In genomic region chr15:77069019-77069418, GRCm38 (mm10) we compare ENCODE assay signal across 16 mouse cellular contexts. TPM values are rescaled to one million over a fixed set of nuclear protein-coding genes. Genes with fewer than 3 reads are reported as not detected.
DNase-seq lines count a peak whose midpoint lies in the region; ATAC-seq and TF ChIP-seq lines count a peak whose summit lies in the region.
"Had no signal": no experiment of that assay in that cellular context is flagged by ENCODE, and none has a peak within 500 bp of the region (broad histone marks: within the 10 kb centered on the region; RNA-seq: fewer than 3 reads in every experiment).

No protein-coding gene starts in this region.

- ATAC-seq in hindbrain, postnatal 0 days: no peak
- ATAC-seq in midbrain, embryonic 11.5 days (ENCODE audit: low FRiP score): no peak
- no peak for ATAC-seq in midbrain, embryonic 13.5 days
- ATAC-seq in forebrain, embryonic 16.5 days: no peak
- ATAC-seq: intestine, postnatal 0 days had no signal

- no peak for DNase-seq in hindbrain, embryonic 10.5 days (ENCODE audit: low spot score)
- no peak for DNase-seq in hindbrain, postnatal 0 days (ENCODE audit: low spot score)
- peak; percentile 68 for DNase-seq in midbrain, embryonic 11.5 days (ENCODE audit: low spot score, missing footprints)
- peak; percentile 77 for DNase-seq in NIH3T3 (ENCODE audit: low read depth)
- DNase-seq in heart, postnatal 4 days: peak; percentile 49
- DNase-seq in cerebellum, postnatal 25 days: no peak
- DNase-seq: kidney, postnatal 25 days; left cerebral cortex, postnatal 4 days; thymus, adult 18-20 months had no signal

- H3K9me3 ChIP-seq in hindbrain, embryonic 10.5 days: no peaks in the 10 kb centered on the region
- no peaks in the 10 kb centered on the region for H3K9me3 ChIP-seq in hindbrain, postnatal 0 days (ENCODE audit: low read length)
- H3K9me3 ChIP-seq in midbrain, embryonic 11.5 days (ENCODE audit: control insufficient read depth, low read length): no peaks in the 10 kb centered on the region
- no peaks in the 10 kb centered on the region for H3K9me3 ChIP-seq in midbrain, embryonic 13.5 days
- no peaks in the 10 kb centered on the region for H3K9me3 ChIP-seq in forebrain, embryonic 16.5 days (ENCODE audit: control insufficient read depth, low read length)
- H3K9me3 ChIP-seq: forebrain, embryonic 12.5 days; hindbrain, embryonic 12.5 days had no signal

- 0 out of 2 replicates have a peak overlapping the region, but pooled peaks have one; percentile 53 for H3K27ac ChIP-seq in hindbrain, embryonic 10.5 days
- no peak overlapping the region for H3K27ac ChIP-seq in hindbrain, postnatal 0 days
- H3K27ac ChIP-seq in midbrain, embryonic 11.5 days (ENCODE audit: low read depth, low read length): no peak overlapping the region
- no peak overlapping the region for H3K27ac ChIP-seq in midbrain, embryonic 13.5 days
- no peak overlapping the region for H3K27ac ChIP-seq in forebrain, embryonic 16.5 days (ENCODE audit: low read length)
- H3K27ac ChIP-seq: forebrain, embryonic 12.5 days; hindbrain, embryonic 12.5 days; liver, embryonic 14.5 days had no signal

- H3K36me3 ChIP-seq in hindbrain, embryonic 10.5 days: no peaks in the 10 kb centered on the region
- no peaks in the 10 kb centered on the region for H3K36me3 ChIP-seq in hindbrain, postnatal 0 days (ENCODE audit: insufficient read depth, low read length)
- H3K36me3 ChIP-seq in midbrain, embryonic 11.5 days (ENCODE audit: control insufficient read depth, insufficient read depth, low read length): no peaks in the 10 kb centered on the region
- no peaks in the 10 kb centered on the region for H3K36me3 ChIP-seq in midbrain, embryonic 13.5 days
- no peaks in the 10 kb centered on the region for H3K36me3 ChIP-seq in forebrain, embryonic 16.5 days (ENCODE audit: control insufficient read depth, insufficient read depth)
- H3K36me3 ChIP-seq: forebrain, embryonic 12.5 days; hindbrain, embryonic 12.5 days had no signal

- H3K4me3 ChIP-seq in hindbrain, embryonic 10.5 days: no peak overlapping the region
- no peak overlapping the region for H3K4me3 ChIP-seq in hindbrain, postnatal 0 days (ENCODE audit: low read length)
- no peak overlapping the region for H3K4me3 ChIP-seq in midbrain, embryonic 11.5 days (ENCODE audit: low read depth, low read length)
- no peak overlapping the region for H3K4me3 ChIP-seq in midbrain, embryonic 13.5 days (replicated peaks)
- H3K4me3 ChIP-seq in forebrain, embryonic 16.5 days (replicated peaks; ENCODE audit: low read length): no peak overlapping the region
- H3K4me3 ChIP-seq: forebrain, embryonic 12.5 days; hindbrain, embryonic 12.5 days had no signal

- WGBS in hindbrain, embryonic 10.5 days: 87% methylated on average over 3 of the region's 3 CpGs
- WGBS in hindbrain, postnatal 0 days: 73% methylated on average over 3 of the region's 3 CpGs
- 87% methylated on average over 3 of the region's 3 CpGs for WGBS in midbrain, embryonic 11.5 days
- 97% methylated on average over 3 of the region's 3 CpGs for WGBS in midbrain, embryonic 13.5 days
- 88% methylated on average over 3 of the region's 3 CpGs for WGBS in forebrain, embryonic 16.5 days

- H3K9ac ChIP-seq in hindbrain, postnatal 0 days (replicated peaks; ENCODE audit: low read length): no peak overlapping the region
- H3K9ac ChIP-seq in midbrain, embryonic 11.5 days (ENCODE audit: low read length): no peak overlapping the region
- H3K9ac ChIP-seq in midbrain, embryonic 13.5 days (replicated peaks): no peak overlapping the region
- H3K9ac ChIP-seq in forebrain, embryonic 16.5 days (replicated peaks; ENCODE audit: low read depth, low read length): no peak overlapping the region
- H3K9ac ChIP-seq: forebrain, embryonic 12.5 days; hindbrain, embryonic 12.5 days; liver, embryonic 14.5 days had no signal

- H3K4me1 ChIP-seq in hindbrain, embryonic 10.5 days (replicated peaks): peaks cover 11% of the 10 kb centered on the region
- 0 out of 2 replicates have a peak, but pooled peaks cover 6% of the 10 kb centered on the region for H3K4me1 ChIP-seq in hindbrain, postnatal 0 days (ENCODE audit: insufficient read depth, low read length)
- H3K4me1 ChIP-seq in midbrain, embryonic 11.5 days (ENCODE audit: control insufficient read depth, insufficient read depth, low read length): no peaks in the 10 kb centered on the region
- H3K4me1 ChIP-seq in midbrain, embryonic 13.5 days (replicated peaks): peaks cover 13% of the 10 kb centered on the region
- H3K4me1 ChIP-seq in forebrain, embryonic 16.5 days (replicated peaks; ENCODE audit: control insufficient read depth, insufficient read depth, low read length): peaks cover 10% of the 10 kb centered on the region

- H3K27me3 ChIP-seq in hindbrain, embryonic 10.5 days (ENCODE audit: insufficient read depth, poor library complexity, severe bottlenecking): no peaks in the 10 kb centered on the region
- H3K27me3 ChIP-seq in hindbrain, postnatal 0 days (ENCODE audit: insufficient read depth, low read length): no peaks in the 10 kb centered on the region
- H3K27me3 ChIP-seq in midbrain, embryonic 11.5 days (ENCODE audit: control insufficient read depth, insufficient read depth, low read length): no peaks in the 10 kb centered on the region
- H3K27me3 ChIP-seq in midbrain, embryonic 13.5 days: no peaks in the 10 kb centered on the region
- no peaks in the 10 kb centered on the region for H3K27me3 ChIP-seq in forebrain, embryonic 16.5 days (replicated peaks; ENCODE audit: control insufficient read depth, insufficient read depth, low read length)
- H3K27me3 ChIP-seq: forebrain, embryonic 12.5 days; hindbrain, embryonic 12.5 days had no signal

- TF ChIP-seq CTCF in hindbrain, postnatal 0 days (IDR thresholded peaks at IDR 0.05; ENCODE audit: low read depth): no peak

- H3K4me2 ChIP-seq in hindbrain, postnatal 0 days (ENCODE audit: low read depth, low read length): no peak overlapping the region
- H3K4me2 ChIP-seq in midbrain, embryonic 11.5 days: no peak overlapping the region
- no peak overlapping the region for H3K4me2 ChIP-seq in midbrain, embryonic 13.5 days (replicated peaks)
- no peak overlapping the region for H3K4me2 ChIP-seq in forebrain, embryonic 16.5 days (ENCODE audit: low read length)
- H3K4me2 ChIP-seq: forebrain, embryonic 12.5 days; hindbrain, embryonic 12.5 days had no signal

RNA-seq across cellular contexts. Expression of gene Mb, which starts 18.5 kb away (rescaled TPM):
- 0.63 TPM in 1 of 2 replicates, not detected in the other for polyA plus RNA-seq in hindbrain, embryonic 10.5 days (2016; fragmentation: Nextera tagmentation; extraction: Ambion mirVana)
- 0.65 TPM in 1 of 2 replicates, not detected in the other for total RNA-seq in hindbrain, postnatal 0 days (2014; rRNA removed)
- polyA plus RNA-seq in hindbrain, postnatal 0 days (2015; fragmentation: Nextera tagmentation; extraction: Ambion mirVana): 0.20 and 0.28 TPM in 2 replicates
- polyA plus RNA-seq in midbrain, embryonic 11.5 days (2014; fragmentation: Nextera tagmentation; extraction: Ambion mirVana): not detected in 2 replicates
- polyA plus RNA-seq in midbrain, embryonic 13.5 days (2015; fragmentation: Nextera tagmentation; extraction: Ambion mirVana): not detected in 2 replicates
- 1,000 to 10,000 TPM; 6,207 to 7,219 TPM for total RNA-seq in heart, postnatal 4 days (2021)
- polyA plus RNA-seq in forebrain, embryonic 16.5 days (2015; fragmentation: Nextera tagmentation; extraction: Ambion mirVana): 0.91 TPM in 1 of 2 replicates, not detected in the other
- total RNA-seq: left cerebral cortex, postnatal 4 days; megakaryocyte-erythroid progenitor cell, adult 5-6 weeks had no signal
- polyA plus RNA-seq: forebrain, embryonic 12.5 days had no signal

RNA-seq across cellular contexts. Expression of gene Apol6, which starts 24.5 kb away (rescaled TPM):
- polyA plus RNA-seq in hindbrain, embryonic 10.5 days (2016; fragmentation: Nextera tagmentation; extraction: Ambion mirVana): 0.06 TPM in 1 of 2 replicates, not detected in the other
- total RNA-seq in hindbrain, postnatal 0 days (2014; rRNA removed): 1.1 TPM in 1 of 2 replicates, not detected in the other
- polyA plus RNA-seq in hindbrain, postnatal 0 days (2015; fragmentation: Nextera tagmentation; extraction: Ambion mirVana): 0.35 TPM in 1 of 2 replicates, not detected in the other
- not detected in 2 replicates for polyA plus RNA-seq in midbrain, embryonic 11.5 days (2014; fragmentation: Nextera tagmentation; extraction: Ambion mirVana)
- not detected in 2 replicates for polyA plus RNA-seq in midbrain, embryonic 13.5 days (2015; fragmentation: Nextera tagmentation; extraction: Ambion mirVana)
- under 1 TPM; 0.62 to 0.65 TPM for total RNA-seq in heart, postnatal 4 days (2021)
- not detected in 2 replicates for polyA plus RNA-seq in forebrain, embryonic 16.5 days (2015; fragmentation: Nextera tagmentation; extraction: Ambion mirVana)
- total RNA-seq: left cerebral cortex, postnatal 4 days; megakaryocyte-erythroid progenitor cell, adult 5-6 weeks had no signal
- polyA plus RNA-seq: forebrain, embryonic 12.5 days; hindbrain, embryonic 12.5 days had no signal

Comparison
In these comparisons a context has a peak if more than half of its experiments do, and no peak if none do; other contexts are left out.
1. DNase-seq: peak in midbrain, embryonic 11.5 days (single experiment), NIH3T3 (single experiment) and heart, postnatal 4 days (single experiment); none in hindbrain, embryonic 10.5 days (single experiment), hindbrain, postnatal 0 days (single experiment) and cerebellum, postnatal 25 days (0 of 2).